Mouse (Mus musculus): ENCODE data around the gene Rims1.

Rims1 gene

DNA sequence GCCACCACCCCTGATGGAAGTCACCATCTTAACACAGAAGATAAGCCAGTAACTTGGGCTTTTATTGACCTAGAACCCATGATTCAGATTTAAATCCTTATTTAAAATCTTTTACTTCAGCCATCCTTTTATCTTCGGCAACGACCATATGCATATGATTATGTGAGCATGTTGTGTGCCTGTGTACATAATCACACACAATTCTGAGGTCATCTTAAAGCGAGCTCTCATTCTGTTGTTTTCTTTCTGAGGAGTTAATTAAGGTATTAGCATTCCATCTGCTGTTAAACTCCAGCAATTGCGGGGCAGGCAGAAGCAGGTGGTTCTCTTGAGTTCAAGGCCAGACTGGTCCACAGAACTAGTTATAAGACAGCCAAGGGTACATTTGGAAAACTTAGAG, 452.1 kb downstream of the Rims1 start:
- no peak for DNase-seq (ENCODE audit: low spot score)

DNA sequence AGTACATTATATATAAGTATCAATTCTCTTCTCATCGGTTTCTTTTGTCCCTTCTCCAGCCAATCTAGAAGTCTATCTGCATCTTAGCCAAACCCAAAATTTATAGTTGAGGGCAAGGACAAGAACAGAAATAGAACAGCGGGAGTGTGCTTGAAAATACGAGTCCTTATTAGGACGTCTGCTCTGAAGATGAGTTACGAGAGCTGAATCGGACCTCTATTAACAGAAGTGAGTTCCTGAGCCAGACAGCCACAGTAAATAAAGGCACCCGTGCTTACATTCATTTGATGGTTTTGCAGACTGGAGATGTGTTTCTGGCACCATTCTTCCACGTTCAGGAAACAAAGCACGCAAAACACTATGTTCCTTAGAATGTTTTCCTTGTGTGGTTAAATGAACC, 466.9 kb downstream of the Rims1 start:
- DNase-seq (ENCODE audit: low spot score): no peak

DNA sequence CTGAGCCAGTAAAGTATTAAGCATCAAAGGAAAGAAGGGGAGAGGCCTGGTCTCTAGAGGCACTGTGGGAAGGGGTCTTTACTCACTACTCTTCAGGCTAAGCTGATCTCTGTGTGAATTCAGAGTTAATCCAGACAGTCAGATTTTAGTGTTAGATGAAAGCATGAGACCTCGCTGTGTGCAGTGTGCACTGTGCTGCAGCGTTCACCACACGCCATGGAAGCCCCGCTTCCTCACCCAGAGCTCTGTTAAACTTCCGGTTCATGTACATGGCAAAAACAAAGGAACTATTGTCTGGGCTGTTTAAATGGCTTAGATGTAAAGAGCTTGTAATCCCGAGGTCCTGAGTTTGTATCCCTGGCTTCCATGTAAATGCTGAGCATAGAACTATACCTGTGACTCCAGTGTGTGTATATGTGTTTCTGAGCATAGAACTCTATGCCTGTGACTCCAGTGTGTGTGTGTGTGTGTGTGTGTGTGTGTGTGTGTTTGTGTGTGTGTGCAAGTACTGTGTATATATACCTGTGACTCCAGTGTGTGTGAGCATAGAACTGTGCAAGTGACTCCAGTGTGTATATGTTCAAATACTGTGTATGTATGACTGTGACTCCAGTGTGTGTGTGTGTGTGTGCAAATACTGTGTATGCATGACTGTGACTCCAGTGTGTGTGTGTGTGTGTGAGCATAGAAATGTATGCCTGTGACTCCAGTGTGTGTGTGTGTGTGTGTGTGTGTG, 484.7 kb downstream of the Rims1 start:
- no peak for DNase-seq (ENCODE audit: low spot score)

DNA sequence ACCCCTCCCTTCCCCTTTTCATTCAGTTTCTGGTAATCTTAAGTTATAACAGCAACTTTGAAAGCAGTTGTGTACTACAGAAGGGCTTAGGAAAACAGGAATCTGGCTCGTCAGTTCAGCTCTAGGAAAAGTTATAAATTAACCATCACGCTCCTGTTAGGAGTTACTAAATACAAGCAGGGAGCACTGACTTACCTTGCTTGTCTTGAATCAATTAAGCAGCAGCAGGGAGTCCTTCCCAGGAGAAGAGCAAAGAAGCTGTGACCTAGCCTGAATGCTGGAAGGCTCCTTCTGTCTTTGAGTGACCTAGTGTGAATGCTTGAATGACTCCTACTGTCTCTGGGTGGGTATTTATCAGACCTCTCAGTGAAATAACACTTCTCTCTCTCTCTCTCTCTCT, 490.3 kb downstream of the Rims1 start:
- DNase-seq (ENCODE audit: low spot score): no peak

DNA sequence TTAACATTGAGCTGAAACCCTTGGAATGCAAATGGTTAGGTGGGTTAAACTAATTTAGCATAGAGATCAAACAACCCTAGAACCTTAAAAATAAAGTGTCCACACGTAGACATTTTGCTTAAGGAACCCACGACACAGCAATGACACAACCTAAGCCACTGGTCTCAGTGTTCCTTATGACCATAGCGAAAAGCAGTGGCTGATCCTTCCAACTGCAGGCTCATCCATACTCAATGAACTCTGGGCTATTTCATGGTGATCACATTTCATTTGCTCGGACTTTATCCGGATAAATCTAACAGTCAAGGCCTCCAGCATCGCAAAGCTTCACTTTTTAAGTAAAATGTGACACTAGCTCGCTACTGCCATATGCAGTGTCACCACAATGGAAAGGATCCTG, 494.3 kb downstream of the Rims1 start:
- no peak for DNase-seq (ENCODE audit: low spot score)

DNA sequence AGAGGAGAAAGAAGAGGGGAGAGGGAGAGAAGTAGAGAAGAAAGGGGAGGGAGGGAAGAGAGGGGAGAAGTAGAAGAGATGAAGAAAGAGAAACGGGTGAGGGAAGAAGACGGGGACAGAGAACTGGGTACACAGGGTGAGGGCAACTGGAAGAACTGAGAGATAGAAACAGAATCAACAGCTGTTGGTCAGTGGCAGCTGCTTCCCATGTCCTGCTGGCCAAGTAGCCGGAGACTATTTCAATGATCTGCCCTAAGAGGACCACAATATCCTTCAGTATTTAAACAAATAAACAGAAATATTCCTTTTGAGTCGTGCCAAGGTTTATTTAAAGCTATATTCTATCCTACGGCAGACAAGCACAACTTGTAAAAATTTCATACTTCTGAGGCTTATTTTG, 499.3 kb downstream of the Rims1 start:
- no peak for DNase-seq (ENCODE audit: low spot score)

DNA sequence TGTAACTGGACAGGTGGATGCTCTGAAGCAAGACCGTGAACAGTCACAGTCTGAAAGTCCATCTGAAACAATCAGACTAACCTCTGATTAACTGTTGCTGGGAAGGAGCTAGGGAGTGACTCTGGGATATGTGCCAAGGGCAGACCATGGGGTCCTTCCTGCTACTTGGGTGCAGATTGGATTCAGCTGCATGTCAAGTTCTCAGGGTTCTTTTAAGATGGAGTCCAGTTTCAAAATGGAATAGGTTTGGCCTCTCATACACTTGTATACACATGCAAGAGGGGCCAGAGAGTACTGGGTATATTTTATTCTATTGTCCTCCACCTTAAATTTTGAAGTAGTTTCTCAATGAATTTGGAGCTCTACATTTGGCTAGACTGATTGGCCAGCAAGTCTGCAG, 499.9 kb downstream of the Rims1 start:
- no peak for DNase-seq (ENCODE audit: low spot score)

DNA sequence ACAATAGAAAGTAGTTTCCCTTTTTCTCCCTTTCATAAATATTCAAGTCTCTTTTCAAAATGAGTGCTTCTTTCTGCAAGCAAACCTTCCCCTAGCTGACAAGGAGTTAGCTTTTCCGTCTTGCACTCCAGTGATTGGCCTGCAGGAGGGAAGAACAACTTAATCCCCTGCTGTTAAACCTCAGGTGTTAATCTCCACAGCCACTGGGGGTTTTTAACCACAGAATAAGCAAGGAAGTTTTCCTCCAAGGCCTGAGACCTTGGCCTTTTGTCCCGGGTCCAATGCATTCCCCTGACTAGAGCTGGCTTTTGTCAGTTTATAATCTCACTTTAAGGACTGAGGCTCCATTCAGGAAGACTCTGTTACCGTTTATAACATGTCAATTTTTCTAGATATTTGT, 511.8 kb downstream of the Rims1 start:
- DNase-seq (ENCODE audit: low spot score): no peak

DNA sequence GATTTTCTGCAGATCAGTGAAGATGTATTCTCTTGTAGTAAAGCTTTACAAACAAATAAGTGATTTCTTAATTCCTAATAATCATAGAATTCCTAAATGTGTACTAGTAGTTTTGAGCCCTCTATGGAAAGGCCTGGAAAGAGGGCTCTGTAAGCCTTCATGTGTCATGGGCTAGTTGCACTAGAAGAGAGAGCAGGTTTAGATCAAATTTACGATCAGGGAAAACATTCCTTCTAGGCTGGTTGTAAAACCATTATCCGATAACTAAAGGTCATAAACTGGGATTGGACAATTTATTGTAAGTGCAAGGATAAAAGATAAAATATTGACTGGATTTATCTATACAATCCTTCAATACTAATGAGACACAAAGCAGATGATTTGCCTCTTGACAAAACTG, 512.5 kb downstream of the Rims1 start:
- DNase-seq (ENCODE audit: low spot score): no peak

DNA sequence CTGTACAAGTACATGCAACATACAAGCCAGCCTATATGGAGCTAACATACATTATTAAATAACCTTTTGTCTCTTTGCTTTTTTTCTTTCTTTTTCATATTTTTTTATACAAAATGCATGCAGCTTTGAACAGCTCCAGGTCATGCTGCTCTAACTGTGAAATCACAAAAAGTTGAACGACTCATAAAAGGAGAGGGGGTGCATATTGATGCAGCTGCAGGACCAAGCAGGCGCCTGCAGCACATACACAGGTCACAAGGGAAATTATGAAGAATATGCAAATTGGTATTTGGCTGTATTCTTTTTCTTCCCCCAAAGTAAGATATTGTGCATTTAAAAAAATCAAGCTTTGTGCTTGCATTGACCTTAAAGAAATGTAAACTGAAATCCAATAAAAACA, 519.0 kb downstream of the Rims1 start:
- DNase-seq (ENCODE audit: low spot score): no peak

DNA sequence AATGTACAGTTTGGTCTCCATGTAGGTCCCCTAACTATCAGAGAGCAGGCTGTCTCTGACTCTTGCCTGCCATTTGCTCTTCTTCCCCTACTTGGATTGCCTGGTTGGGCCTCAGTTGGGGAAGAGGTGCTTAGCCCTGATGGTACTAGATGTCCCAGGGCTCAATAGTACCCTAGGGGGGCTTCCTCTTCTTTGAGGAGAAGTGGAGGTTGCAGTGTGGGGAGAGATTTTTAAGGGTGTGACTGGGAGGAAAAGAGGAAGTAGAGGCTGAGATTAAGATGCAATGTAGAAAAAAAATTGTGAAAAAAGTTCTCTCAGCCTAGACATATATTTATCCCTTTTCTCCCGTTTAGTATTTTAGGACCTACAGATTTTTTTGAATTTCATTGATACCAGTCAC, 525.8 kb downstream of the Rims1 start:
- DNase-seq (ENCODE audit: low spot score): no peak

DNA sequence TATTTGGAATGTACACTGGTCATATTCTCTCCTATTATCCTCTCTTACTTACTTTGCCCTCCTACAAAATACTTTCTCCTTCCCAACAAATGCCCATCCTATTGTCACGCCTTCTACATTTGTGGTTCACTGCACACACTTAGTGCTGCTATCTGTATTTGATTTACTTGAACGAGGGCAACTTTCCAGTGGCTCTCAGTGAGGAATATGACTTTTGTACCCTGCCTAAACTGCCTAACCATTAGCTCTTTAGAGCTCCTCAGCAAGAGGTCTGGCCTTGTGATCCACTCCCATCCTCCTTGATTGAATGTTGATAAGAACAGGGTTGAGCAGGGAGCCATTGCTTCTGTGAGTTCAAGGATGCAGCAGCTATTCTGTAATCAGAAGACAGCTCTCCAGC, 531.7 kb downstream of the Rims1 start:
- no peak for DNase-seq (ENCODE audit: low spot score)

DNA sequence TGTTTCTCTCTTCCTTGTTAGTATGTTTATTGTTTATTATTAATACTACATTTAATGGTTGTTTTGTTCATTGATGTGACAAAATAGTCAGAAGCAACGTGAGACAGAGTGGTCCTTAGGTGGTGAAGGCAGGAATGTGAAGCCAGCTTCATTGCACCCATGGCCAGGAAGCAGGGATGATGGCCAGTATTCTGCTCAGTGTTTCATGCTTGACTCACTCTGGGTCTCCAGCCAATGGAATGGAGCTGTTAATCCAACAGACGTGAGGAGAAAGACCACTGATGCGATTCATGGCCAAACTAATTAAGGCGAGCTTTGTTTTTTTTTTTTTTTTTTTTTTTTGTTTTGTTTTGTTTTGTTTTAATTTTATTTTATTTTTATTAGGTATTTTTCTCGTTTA, 535.7 kb downstream of the Rims1 start:
- no peak for DNase-seq (ENCODE audit: low spot score)

DNA sequence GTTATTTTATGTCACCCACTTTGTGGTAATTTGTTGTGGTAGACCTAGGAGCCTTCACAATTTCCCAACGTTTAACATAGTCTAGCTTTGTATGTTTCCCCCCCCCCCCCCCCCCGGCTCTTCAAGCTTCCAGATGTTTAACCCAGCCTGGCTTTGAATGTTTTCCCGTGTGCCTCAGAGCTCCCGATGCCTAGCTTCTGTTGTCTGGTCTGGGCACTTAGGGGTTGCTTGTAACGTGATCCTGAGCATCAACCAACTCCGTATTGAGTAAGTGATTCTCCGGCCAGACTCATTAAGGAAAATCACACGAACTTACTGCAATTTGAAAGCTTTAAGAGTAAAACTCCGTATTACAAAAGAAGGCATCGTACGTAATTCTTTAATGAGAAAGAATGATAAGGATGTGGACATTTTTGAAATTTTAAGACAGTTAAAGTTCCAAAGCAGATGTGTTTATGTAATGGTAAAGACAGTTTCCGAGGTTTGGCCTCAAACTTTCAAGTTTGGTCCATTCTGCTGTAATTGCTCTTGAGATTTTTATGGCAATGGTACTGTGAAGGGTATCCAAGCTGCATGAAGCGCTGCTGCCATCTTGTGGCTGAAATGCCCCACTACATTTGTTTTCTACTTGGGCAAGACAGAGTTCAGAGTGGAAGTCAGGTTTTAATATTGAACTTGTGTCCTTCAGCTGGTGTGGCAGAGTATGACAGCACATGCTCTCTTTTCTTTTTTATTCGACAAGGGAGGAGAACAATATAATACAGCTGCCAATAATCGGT, 537.0 kb downstream of the Rims1 start:
- peak; percentile 35 for DNase-seq (ENCODE audit: low spot score)

DNA sequence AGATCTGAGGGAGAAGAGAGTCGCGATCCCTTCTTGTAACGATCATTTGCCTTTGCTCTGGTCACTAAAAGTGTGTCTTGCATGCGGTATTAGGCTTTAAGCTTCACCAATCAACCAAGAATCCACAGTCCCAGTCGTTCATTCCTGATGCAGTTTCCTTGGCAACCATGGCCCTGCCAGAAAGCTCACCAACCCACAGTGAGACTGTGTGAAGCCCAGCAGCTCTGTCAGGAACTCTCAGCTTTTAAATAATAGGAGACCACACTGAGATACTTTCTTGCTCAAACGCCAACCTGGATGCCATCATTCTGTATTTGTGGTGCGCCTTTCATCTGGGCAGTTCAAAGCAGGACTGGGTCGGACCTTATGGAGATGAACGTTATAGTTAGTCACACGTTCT, 539.3 kb downstream of the Rims1 start:
- no peak for DNase-seq (ENCODE audit: low spot score)

DNA sequence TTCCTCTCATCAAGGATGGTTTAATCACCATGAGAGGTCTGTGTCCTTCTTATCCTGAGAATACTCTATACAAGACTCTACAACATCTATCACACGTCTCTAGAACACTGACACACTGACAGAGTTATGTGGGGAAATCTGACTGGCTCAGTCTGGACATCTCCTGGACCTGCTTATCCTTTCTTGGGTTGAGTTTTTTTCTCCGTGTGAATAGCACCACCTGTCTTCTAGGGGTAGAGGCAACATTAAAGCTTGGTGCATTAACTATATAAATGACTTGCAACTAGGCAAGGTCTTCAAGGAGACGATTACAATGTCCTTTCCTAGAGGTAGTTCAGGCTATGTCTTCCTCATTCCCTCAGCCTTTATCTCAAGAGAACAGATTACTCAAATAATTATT, 540.3 kb downstream of the Rims1 start:
- DNase-seq (ENCODE audit: low spot score): no peak

DNA sequence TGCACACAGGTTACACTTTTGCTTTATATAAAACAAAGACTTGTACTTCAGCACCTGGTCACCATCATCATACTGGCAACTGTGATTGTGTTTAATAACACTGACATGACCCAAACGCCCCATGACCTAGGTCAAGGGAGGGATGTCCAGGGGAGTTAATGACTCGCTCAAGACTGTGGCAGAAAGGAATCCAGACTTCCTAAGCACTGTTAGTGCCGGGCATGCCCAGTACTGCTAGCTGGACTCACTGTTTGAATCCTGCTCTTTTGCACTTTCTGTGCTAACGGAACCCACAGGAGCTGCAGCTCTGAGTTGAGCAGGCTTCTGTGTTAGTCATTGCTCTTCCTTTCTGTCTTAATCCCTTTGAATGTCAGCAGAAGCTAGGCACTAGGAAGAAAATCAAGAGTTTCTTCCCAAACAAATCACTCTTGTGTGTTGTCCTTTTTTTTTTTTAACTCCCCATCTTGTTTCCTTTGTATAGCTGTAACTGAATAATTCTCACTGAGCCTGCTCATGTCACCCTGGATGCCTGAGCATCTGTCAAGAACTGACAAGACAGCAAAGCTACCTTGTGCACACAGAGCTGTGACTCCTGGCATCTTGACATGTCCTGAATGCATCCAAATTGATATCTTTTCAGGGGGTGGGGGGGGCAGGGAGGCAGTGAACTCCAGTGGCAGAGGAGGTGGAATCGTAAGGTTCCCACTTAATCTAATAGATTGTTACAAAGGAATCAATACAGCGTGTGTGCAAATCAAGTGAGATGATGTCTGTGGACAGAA, 543.4 kb downstream of the Rims1 start:
- DNase-seq (ENCODE audit: low spot score): no peak

DNA sequence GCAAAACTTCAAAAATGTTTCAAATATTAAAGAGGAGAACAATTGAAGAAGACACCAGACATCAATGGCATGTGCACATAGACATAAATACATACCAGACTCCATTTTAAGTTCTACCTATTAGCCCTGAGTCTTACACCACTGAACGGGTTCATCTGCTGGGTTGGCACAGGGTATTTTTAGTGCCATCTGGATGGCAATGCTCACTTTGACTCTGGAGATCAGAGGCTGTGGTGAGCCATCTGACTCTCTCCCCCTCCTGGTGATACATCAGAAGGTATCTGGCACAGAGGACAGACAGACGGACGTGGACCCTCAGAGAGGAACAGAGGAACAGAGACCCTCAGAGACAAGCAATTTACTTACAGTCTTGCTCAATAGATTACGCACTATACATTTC, 544.1 kb downstream of the Rims1 start:
- DNase-seq (ENCODE audit: low spot score): no peak

DNA sequence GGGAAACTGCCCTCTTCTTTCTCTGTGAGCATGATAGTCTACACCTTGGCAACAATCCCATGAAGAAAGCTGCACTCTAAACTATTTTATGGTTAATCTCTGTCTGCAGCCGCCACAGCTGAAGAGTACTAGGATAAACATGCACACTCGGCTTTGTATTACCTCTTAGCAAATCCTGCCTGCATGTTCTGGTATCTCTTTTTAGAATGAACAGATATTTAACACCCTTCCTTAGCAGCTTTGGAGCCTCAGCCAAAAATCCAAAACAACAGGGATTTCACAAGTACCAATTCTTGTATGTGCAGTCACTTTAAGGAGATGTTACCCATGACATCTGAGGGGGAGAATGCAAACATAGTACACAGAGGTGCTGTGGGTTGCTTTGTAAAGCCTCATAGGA, 545.5 kb downstream of the Rims1 start:
- no peak for DNase-seq (ENCODE audit: low spot score)

DNA sequence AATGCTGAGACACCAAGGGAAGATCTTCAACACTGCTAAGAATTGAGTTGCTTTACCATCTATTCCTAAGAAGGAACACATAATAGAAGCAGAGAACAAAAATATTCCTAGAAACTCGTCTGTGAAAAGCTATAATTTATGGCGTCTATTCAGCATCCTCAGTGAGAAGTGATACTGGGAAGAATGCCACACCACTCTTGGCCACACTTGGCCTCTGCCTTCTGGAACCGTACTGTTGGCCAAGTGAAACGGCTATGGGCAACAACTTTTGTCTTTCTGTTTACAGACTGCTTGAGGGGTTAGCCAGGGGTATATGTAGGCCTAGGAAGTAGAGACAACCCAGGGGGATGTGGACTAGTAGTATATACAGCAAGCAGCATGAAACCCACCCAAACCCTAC, 547.4 kb downstream of the Rims1 start:
- DNase-seq (ENCODE audit: low spot score): no peak

DNA sequence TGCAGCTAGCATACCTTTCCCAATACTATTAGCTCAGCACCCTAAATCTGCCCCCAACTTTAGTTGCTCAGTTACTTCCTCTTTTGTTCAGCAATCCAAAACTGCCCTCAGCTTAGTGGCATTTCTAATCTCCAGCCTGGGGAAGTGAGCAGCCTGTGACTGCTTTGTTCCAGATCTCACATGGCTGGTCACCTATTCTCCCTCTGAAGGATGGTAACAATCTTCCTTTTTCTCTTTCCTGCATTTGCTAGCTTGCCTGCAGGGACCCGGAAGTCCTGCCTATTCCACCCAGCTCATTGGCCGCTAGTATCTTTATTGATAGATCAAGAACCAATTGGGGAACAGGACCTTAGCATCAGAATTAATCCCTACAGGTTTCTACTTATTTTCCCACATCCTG, 551.5 kb downstream of the Rims1 start:
- DNase-seq (ENCODE audit: low spot score): no peak

DNA sequence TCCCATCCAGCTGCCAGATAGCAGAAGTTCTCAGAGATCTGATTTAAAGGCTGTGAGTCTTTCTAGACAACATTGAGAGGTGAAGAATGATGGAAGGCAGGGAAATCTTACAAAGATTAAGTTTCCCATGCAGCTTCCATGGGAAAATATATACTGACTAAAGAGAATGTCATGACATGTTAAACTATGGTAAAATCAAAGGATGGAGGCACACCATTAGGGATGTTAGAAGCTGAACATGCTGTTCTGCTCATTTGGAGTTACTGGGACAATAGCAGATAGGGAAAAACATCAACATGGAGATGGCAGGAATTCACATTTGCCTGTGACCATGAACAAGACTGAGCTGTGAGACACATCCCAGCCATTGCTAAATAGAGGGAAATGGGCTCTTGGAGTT, 552.9 kb downstream of the Rims1 start:
- DNase-seq (ENCODE audit: low spot score): no peak

DNA sequence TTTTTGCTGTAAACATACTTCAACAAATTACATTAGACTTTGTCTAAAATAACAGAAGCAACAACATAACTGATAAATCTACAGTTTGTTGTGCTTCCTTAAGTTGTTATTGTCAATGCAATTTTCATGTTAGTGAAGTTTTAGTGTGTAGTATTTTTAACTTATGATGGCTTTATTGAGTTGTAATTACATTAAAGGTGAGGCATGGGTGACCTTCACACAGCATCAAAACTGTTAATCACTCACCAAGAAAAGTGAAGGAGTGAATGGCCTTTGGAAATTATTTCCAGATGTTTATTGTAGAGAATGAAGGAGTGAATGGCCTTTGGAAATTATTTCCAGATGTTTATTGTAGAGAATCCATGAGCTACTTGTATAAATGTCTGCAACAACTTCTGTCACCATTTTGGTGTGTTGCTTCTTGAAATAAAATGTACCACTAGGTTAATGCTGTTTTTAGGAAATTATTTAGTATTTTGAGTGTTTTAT, 556.9 kb downstream of the Rims1 start:
- DNase-seq (ENCODE audit: low spot score): no peak
